ENCODE assay signal across 8 mouse cellular contexts in genomic region chr13:47105711-47106579, GRCm38 (mm10). TPM values are rescaled to one million over a fixed set of nuclear protein-coding genes. Genes with fewer than 3 reads are reported as not detected.
DNase-seq lines count a peak whose midpoint lies in the region; ATAC-seq and TF ChIP-seq lines count a peak whose summit lies in the region.

Gene Dek, minus strand, starts transcription at chr13:47106201.

- no peaks in the 10 kb centered on the region for H3K27me3 ChIP-seq in megakaryocyte, embryonic 14.5 days (replicated peaks)

- peak; percentile 79 for DNase-seq in adipocyte (ENCODE audit: low spot score)
- DNase-seq in gastrocnemius, postnatal 10 days, result peak; percentile 80
- DNase-seq in left cerebral cortex, adult 9 months (ENCODE audit: low spot score in 2 of 2), result peak; percentile 33 to 78
- DNase-seq in right cerebral cortex, adult 2 months (ENCODE audit: low spot score in 2 of 2), result peak; percentile 80 to 86
- DNase-seq in urinary bladder, postnatal 14 days (ENCODE audit: low spot score), result peak; percentile 81

- TF ChIP-seq CTCF in cortical plate, adult 2 months (IDR thresholded peaks at IDR 0.05; ENCODE audit: extremely low read depth, insufficient read depth, low read length), result 0 out of 2 replicates have a peak, but pooled peaks have one; percentile 7

- H3K4me3 ChIP-seq in cortical plate, adult 2 months (ENCODE audit: insufficient read depth, low read length), result peak within 1 kb of the TSS; percentile 66
- H3K4me3 ChIP-seq in megakaryocyte, embryonic 14.5 days (replicated peaks), result peak within 1 kb of the TSS; percentile 96

- ATAC-seq in inflammation-experienced regulatory T-cells, adult 6 months, result peak; percentile 80

- H3K36me3 ChIP-seq in megakaryocyte, embryonic 14.5 days (replicated peaks; ENCODE audit: low read length), result peaks cover 19% of the 10 kb centered on the region

- 0 out of 2 replicates have a peak, but pooled peaks have one; percentile 25 for TF ChIP-seq POLR2A in cortical plate, adult 2 months (IDR thresholded peaks at IDR 0.05; ENCODE audit: extremely low read depth, insufficient read depth, low read length)

- H3K9me3 ChIP-seq in megakaryocyte, embryonic 14.5 days, result no peaks in the 10 kb centered on the region

- H3K4me1 ChIP-seq in cortical plate, adult 2 months (ENCODE audit: control insufficient read depth, insufficient read depth, low read length), result 0 out of 2 replicates have a peak, but pooled peaks cover 2% of the 10 kb centered on the region
- H3K4me1 ChIP-seq in megakaryocyte, embryonic 14.5 days, result peaks cover 55% of the 10 kb centered on the region

- peak within 1 kb of the TSS; percentile 78 for H3K27ac ChIP-seq in cortical plate, adult 2 months (ENCODE audit: insufficient read depth, low read length)

RNA-seq across cellular contexts. Expression of gene Dek, which starts in this region (rescaled TPM):
- polyA plus RNA-seq in cortical plate, adult 2 months (2012; rRNA removed), result 41.4 and 46.1 TPM in 2 replicates
- total RNA-seq in gastrocnemius, postnatal 10 days (2021), result 10 to 100 TPM; 52.5 to 62.9 TPM
- polyA plus RNA-seq in inflammation-experienced regulatory T-cells, adult 6 months (2017; shearing (Covaris generic)), result 100 to 1,000 TPM; 101 to 248 (median 120) TPM
- polyA plus RNA-seq in megakaryocyte, embryonic 14.5 days (2012; ENCODE audit: insufficient read depth, low replicate concordance), result 96.3 and 275 TPM in 2 replicates

Comparison
In these comparisons a context has a peak if more than half of its experiments do, and no peak if none do; other contexts are left out.
1. Peak in every context shown above with its lines: DNase-seq, ATAC-seq, H3K4me3 ChIP-seq and H3K27ac ChIP-seq.